Mouse (Mus musculus): ENCODE measurements at regions not wholly inside any gene's neighbourhood (a gene's known extent, or its start where the extent isn't known, plus 50 kb on each side); places are given as distances from the start of the nearest gene placed in this dataset.

GRCm38 (mm10) chr1:141716953-141717352, 1471.0 kb downstream of the Kcnt2 start:
- no peak for TF ChIP-seq POLR2A (IDR thresholded peaks at IDR 0.05; ENCODE audit: extremely low read depth, insufficient read depth, low read length)
- no peak for TF ChIP-seq CTCF (IDR thresholded peaks at IDR 0.05; ENCODE audit: low read depth, low read length)
